In genomic region chr7:19749389-19750216, GRCm38 (mm10) we compare ENCODE assay signal across 8 mouse cellular contexts. TPM values are rescaled to one million over a fixed set of nuclear protein-coding genes. Genes with fewer than 3 reads are reported as not detected.
DNase-seq lines count a peak whose midpoint lies in the region; ATAC-seq and TF ChIP-seq lines count a peak whose summit lies in the region.

No protein-coding gene starts in this region.

- WGBS in forebrain, embryonic 12.5 days = under 1% methylated on average over 46 of the region's 46 CpGs
- WGBS in heart, postnatal 0 days = under 1% methylated on average over 35 of the region's 46 CpGs
- under 1% methylated on average over 46 of the region's 46 CpGs for WGBS in liver, embryonic 16.5 days (ENCODE audit: insufficient replicate concordance)
- WGBS in neural tube, embryonic 13.5 days = under 1% methylated on average over 44 of the region's 46 CpGs

- no peaks in the 10 kb centered on the region for H3K9me3 ChIP-seq in E14TG2a.4 (ENCODE audit: low read length)
- no peaks in the 10 kb centered on the region for H3K9me3 ChIP-seq in forebrain, embryonic 12.5 days
- H3K9me3 ChIP-seq in heart, postnatal 0 days (replicated peaks; ENCODE audit: control insufficient read depth, low read length) = no peaks in the 10 kb centered on the region
- no peaks in the 10 kb centered on the region for H3K9me3 ChIP-seq in liver, embryonic 16.5 days (replicated peaks; ENCODE audit: control insufficient read depth, low read length)
- no peaks in the 10 kb centered on the region for H3K9me3 ChIP-seq in neural tube, embryonic 13.5 days

- peak; percentile 63 for TF ChIP-seq CTCF in E14TG2a.4 (conservative IDR thresholded peaks at IDR 0.05; ENCODE audit: low read length)
- TF ChIP-seq CTCF in heart, postnatal 0 days (IDR thresholded peaks at IDR 0.05; ENCODE audit: low read depth) = peak; percentile 81
- peak; percentile 91 for TF ChIP-seq CTCF in testis, adult 2 months (IDR thresholded peaks at IDR 0.05; ENCODE audit: control insufficient read depth, insufficient read depth, insufficient replicate concordance, low read depth, low read length)

- H3K36me3 ChIP-seq in E14TG2a.4 (ENCODE audit: insufficient read depth, low read length) = peaks cover 19% of the 10 kb centered on the region
- H3K36me3 ChIP-seq in forebrain, embryonic 12.5 days (replicated peaks) = peaks cover under 1% of the 10 kb centered on the region; the same call in 1 of the 2 replicates
- no peaks in the 10 kb centered on the region for H3K36me3 ChIP-seq in heart, postnatal 0 days (replicated peaks; ENCODE audit: control insufficient read depth, insufficient read depth, low read length)
- no peaks in the 10 kb centered on the region for H3K36me3 ChIP-seq in liver, embryonic 16.5 days (ENCODE audit: control insufficient read depth, insufficient read depth)
- 0 out of 2 replicates have a peak, but pooled peaks cover 2% of the 10 kb centered on the region for H3K36me3 ChIP-seq in neural tube, embryonic 13.5 days
- H3K36me3 ChIP-seq in testis, adult 2 months (ENCODE audit: control insufficient read depth, insufficient read depth, low read length) = no peaks in the 10 kb centered on the region

- H3K4me2 ChIP-seq in forebrain, embryonic 12.5 days = peak overlapping the region; percentile 89
- H3K4me2 ChIP-seq in heart, postnatal 0 days (ENCODE audit: low read depth, low read length) = peak overlapping the region; percentile 99
- peak overlapping the region; percentile 93 for H3K4me2 ChIP-seq in liver, embryonic 16.5 days (ENCODE audit: low read depth, low read length)
- H3K4me2 ChIP-seq in neural tube, embryonic 13.5 days = peak overlapping the region; percentile 90

- TF ChIP-seq EP300 in heart, postnatal 0 days (IDR thresholded peaks at IDR 0.05; ENCODE audit: low read depth) = no peak

- H3K27me3 ChIP-seq in E14TG2a.4 (ENCODE audit: insufficient read depth, low read length) = no peaks in the 10 kb centered on the region
- H3K27me3 ChIP-seq in forebrain, embryonic 12.5 days = no peaks in the 10 kb centered on the region
- no peaks in the 10 kb centered on the region for H3K27me3 ChIP-seq in heart, postnatal 0 days (ENCODE audit: control insufficient read depth, insufficient read depth, low read length)
- H3K27me3 ChIP-seq in liver, embryonic 16.5 days (ENCODE audit: control insufficient read depth, insufficient read depth, low read depth, low read length) = no peaks in the 10 kb centered on the region
- no peaks in the 10 kb centered on the region for H3K27me3 ChIP-seq in neural tube, embryonic 13.5 days
- H3K27me3 ChIP-seq in testis, adult 2 months (ENCODE audit: control insufficient read depth, insufficient read depth, low read length) = no peaks in the 10 kb centered on the region

- H3K4me3 ChIP-seq in E14TG2a.4 (replicated peaks; ENCODE audit: low read length) = peak overlapping the region; percentile 100
- peak overlapping the region; percentile 74 for H3K4me3 ChIP-seq in forebrain, embryonic 12.5 days (replicated peaks)
- H3K4me3 ChIP-seq in heart, postnatal 0 days (ENCODE audit: low read depth, low read length) = peak overlapping the region; percentile 81
- peak overlapping the region; percentile 67 for H3K4me3 ChIP-seq in liver, embryonic 16.5 days (ENCODE audit: low read depth, low read length)
- H3K4me3 ChIP-seq in neural tube, embryonic 13.5 days = peak overlapping the region; percentile 85
- H3K4me3 ChIP-seq in testis, adult 2 months (ENCODE audit: control insufficient read depth, low read depth, low read length) = peak overlapping the region; percentile 85

- H3K9ac ChIP-seq in forebrain, embryonic 12.5 days = peak overlapping the region; percentile 80
- H3K9ac ChIP-seq in heart, postnatal 0 days (replicated peaks; ENCODE audit: low read depth, low read length) = peak overlapping the region; percentile 87
- H3K9ac ChIP-seq in liver, embryonic 16.5 days (ENCODE audit: low read depth, low read length) = peak overlapping the region; percentile 69
- peak overlapping the region; percentile 93 for H3K9ac ChIP-seq in neural tube, embryonic 13.5 days

- peak; percentile 93 for ATAC-seq in forebrain, embryonic 12.5 days (ENCODE audit: low FRiP score)
- peak; percentile 92 for ATAC-seq in heart, postnatal 0 days (ENCODE audit: insufficient read depth, low read depth)
- peak; percentile 92 for ATAC-seq in liver, embryonic 16.5 days (ENCODE audit: low read depth)
- peak; percentile 96 for ATAC-seq in neural tube, embryonic 13.5 days (ENCODE audit: low read depth)

- peak; percentile 96 for DNase-seq in c-Kit-positive CD71-positive TER-119-positive erythroid progenitor cells, embryonic 14.5 days (ENCODE audit: low spot score)
- DNase-seq in heart, postnatal 0 days (ENCODE audit: low spot score) = peak; percentile 99
- peak; percentile 99 to 100 for DNase-seq in kidney, postnatal 4 days

- TF ChIP-seq POLR2A in testis, adult 2 months (IDR thresholded peaks at IDR 0.05; ENCODE audit: control insufficient read depth, low read depth, low read length) = no peak; the same call in 1 of the 2 replicates

- H3K4me1 ChIP-seq in E14TG2a.4 (replicated peaks; ENCODE audit: low read depth, low read length) = peaks cover 76% of the 10 kb centered on the region
- H3K4me1 ChIP-seq in forebrain, embryonic 12.5 days = peaks cover 36% of the 10 kb centered on the region
- peaks cover 58% of the 10 kb centered on the region for H3K4me1 ChIP-seq in heart, postnatal 0 days (ENCODE audit: control insufficient read depth, insufficient read depth)
- peaks cover 36% of the 10 kb centered on the region for H3K4me1 ChIP-seq in liver, embryonic 16.5 days (ENCODE audit: control insufficient read depth, low read depth, low read length)
- peaks cover 47% of the 10 kb centered on the region for H3K4me1 ChIP-seq in neural tube, embryonic 13.5 days (replicated peaks)
- peaks cover 45% of the 10 kb centered on the region for H3K4me1 ChIP-seq in testis, adult 2 months (ENCODE audit: control insufficient read depth, insufficient read depth, low read length)

- peak overlapping the region; percentile 79 for H3K27ac ChIP-seq in forebrain, embryonic 12.5 days
- peak overlapping the region; percentile 91 for H3K27ac ChIP-seq in heart, postnatal 0 days (ENCODE audit: low read depth)
- peak overlapping the region; percentile 46; the same call in 1 of the 2 replicates for H3K27ac ChIP-seq in liver, embryonic 16.5 days (ENCODE audit: low read length)
- H3K27ac ChIP-seq in neural tube, embryonic 13.5 days (replicated peaks) = peak overlapping the region; percentile 85
- H3K27ac ChIP-seq in testis, adult 2 months (ENCODE audit: control insufficient read depth, insufficient read depth, low read depth, low read length) = peak overlapping the region; percentile 58

RNA-seq across cellular contexts. Expression of gene Nectin2, which starts 0.7 kb away (rescaled TPM):
- polyA plus RNA-seq in forebrain, embryonic 12.5 days (2016; fragmentation: Nextera tagmentation; extraction: Ambion mirVana) = 45.9 and 47.3 TPM in 2 replicates
- total RNA-seq in heart, postnatal 0 days (2014; rRNA removed; ENCODE audit: low replicate concordance) = 76.5 and 81.3 TPM in 2 replicates
- 43.6 and 44.8 TPM in 2 replicates for polyA plus RNA-seq in heart, postnatal 0 days (2015; fragmentation: Nextera tagmentation; extraction: Ambion mirVana)
- polyA plus RNA-seq in liver, embryonic 16.5 days (2015; fragmentation: Nextera tagmentation; extraction: Ambion mirVana) = 12.9 and 15.8 TPM in 2 replicates
- 54.6 and 56.2 TPM in 2 replicates for polyA plus RNA-seq in neural tube, embryonic 13.5 days (2015; fragmentation: Nextera tagmentation; extraction: Ambion mirVana)
- 69.1 and 71.8 TPM in 2 replicates for polyA plus RNA-seq in testis, adult 2 months (2012; rRNA removed)

RNA-seq across cellular contexts. Expression of gene Bcam, which starts 21.2 kb away (rescaled TPM):
- polyA plus RNA-seq in forebrain, embryonic 12.5 days (2016; fragmentation: Nextera tagmentation; extraction: Ambion mirVana) = 8.9 and 10.9 TPM in 2 replicates
- total RNA-seq in heart, postnatal 0 days (2014; rRNA removed; ENCODE audit: low replicate concordance) = 697 and 786 TPM in 2 replicates
- 293 and 303 TPM in 2 replicates for polyA plus RNA-seq in heart, postnatal 0 days (2015; fragmentation: Nextera tagmentation; extraction: Ambion mirVana)
- 7.4 and 9.7 TPM in 2 replicates for polyA plus RNA-seq in liver, embryonic 16.5 days (2015; fragmentation: Nextera tagmentation; extraction: Ambion mirVana)
- polyA plus RNA-seq in neural tube, embryonic 13.5 days (2015; fragmentation: Nextera tagmentation; extraction: Ambion mirVana) = 14.2 and 16.6 TPM in 2 replicates
- polyA plus RNA-seq in testis, adult 2 months (2012; rRNA removed) = 4.5 and 7.5 TPM in 2 replicates

RNA-seq across cellular contexts. Expression of gene Tomm40, which starts 34.4 kb away (rescaled TPM):
- polyA plus RNA-seq in forebrain, embryonic 12.5 days (2016; fragmentation: Nextera tagmentation; extraction: Ambion mirVana) = 136 and 149 TPM in 2 replicates
- 170 and 172 TPM in 2 replicates for total RNA-seq in heart, postnatal 0 days (2014; rRNA removed; ENCODE audit: low replicate concordance)
- 164 and 166 TPM in 2 replicates for polyA plus RNA-seq in heart, postnatal 0 days (2015; fragmentation: Nextera tagmentation; extraction: Ambion mirVana)
- polyA plus RNA-seq in liver, embryonic 16.5 days (2015; fragmentation: Nextera tagmentation; extraction: Ambion mirVana) = 47.3 and 51.8 TPM in 2 replicates
- polyA plus RNA-seq in neural tube, embryonic 13.5 days (2015; fragmentation: Nextera tagmentation; extraction: Ambion mirVana) = 117 and 134 TPM in 2 replicates
- polyA plus RNA-seq in testis, adult 2 months (2012; rRNA removed) = 36.8 and 38.3 TPM in 2 replicates

RNA-seq across cellular contexts. Expression of gene Cblc, which starts 47.0 kb away (rescaled TPM):
- 0.47 and 0.56 TPM in 2 replicates for polyA plus RNA-seq in forebrain, embryonic 12.5 days (2016; fragmentation: Nextera tagmentation; extraction: Ambion mirVana)
- total RNA-seq in heart, postnatal 0 days (2014; rRNA removed; ENCODE audit: low replicate concordance) = 0.35 TPM in 1 of 2 replicates, not detected in the other
- 0.36 and 0.37 TPM in 2 replicates for polyA plus RNA-seq in heart, postnatal 0 days (2015; fragmentation: Nextera tagmentation; extraction: Ambion mirVana)
- polyA plus RNA-seq in liver, embryonic 16.5 days (2015; fragmentation: Nextera tagmentation; extraction: Ambion mirVana) = 4.7 and 5.4 TPM in 2 replicates
- polyA plus RNA-seq in neural tube, embryonic 13.5 days (2015; fragmentation: Nextera tagmentation; extraction: Ambion mirVana) = not detected in 2 replicates
- 0.82 TPM in 1 of 2 replicates, not detected in the other for polyA plus RNA-seq in testis, adult 2 months (2012; rRNA removed)

RNA-seq across cellular contexts. Expression of gene Apoe, which starts 50.6 kb away (rescaled TPM):
- 115 and 128 TPM in 2 replicates for polyA plus RNA-seq in forebrain, embryonic 12.5 days (2016; fragmentation: Nextera tagmentation; extraction: Ambion mirVana)
- total RNA-seq in heart, postnatal 0 days (2014; rRNA removed; ENCODE audit: low replicate concordance) = 369 and 373 TPM in 2 replicates
- 471 and 552 TPM in 2 replicates for polyA plus RNA-seq in heart, postnatal 0 days (2015; fragmentation: Nextera tagmentation; extraction: Ambion mirVana)
- 3,720 and 4,229 TPM in 2 replicates for polyA plus RNA-seq in liver, embryonic 16.5 days (2015; fragmentation: Nextera tagmentation; extraction: Ambion mirVana)
- 408 and 440 TPM in 2 replicates for polyA plus RNA-seq in neural tube, embryonic 13.5 days (2015; fragmentation: Nextera tagmentation; extraction: Ambion mirVana)
- 122 and 180 TPM in 2 replicates for polyA plus RNA-seq in testis, adult 2 months (2012; rRNA removed)

Comparison
In these comparisons a context has a peak if more than half of its experiments do, and no peak if none do; other contexts are left out.
1. Peak in every context shown above with its lines: DNase-seq, ATAC-seq, H3K4me3 ChIP-seq and H3K27ac ChIP-seq.
2. RNA of gene Bcam, which starts 21.2 kb away (polyA plus RNA-seq): 293 to 303 TPM in heart, postnatal 0 days; 14.2 to 16.6 TPM in neural tube, embryonic 13.5 days, 8.9 to 10.9 TPM in forebrain, embryonic 12.5 days, 7.4 to 9.7 TPM in liver, embryonic 16.5 days and 4.5 to 7.5 TPM in testis, adult 2 months; every median in the first group is over 10 times any median in the second.